Mouse (Mus musculus): ENCODE results near the gene Alg10b.
"Not testable (repeated sequence)": the region's sequence is repeated elsewhere in the genome, so short reads cannot be mapped to it uniquely, and the experiment has no call there.

Gene Alg10b

GRCm38 (mm10) chr15:90223969-90224750, at the start of gene Alg10b:
Gene Alg10b, plus strand, starts transcription at chr15:90224311.
- peak; percentile 76 for DNase-seq

GRCm38 (mm10) chr15:90183108-90183507, 41.0 kb upstream of the Alg10b start:
- not testable (repeated sequence) for DNase-seq

GRCm38 (mm10) chr15:90183511-90183910, 40.6 kb upstream of the Alg10b start:
- no peak for DNase-seq

- no peak for DNase-seq
Measured at GRCm38 (mm10) chr15:90184743-90185142, 39.4 kb upstream of the Alg10b start.

- no peak for DNase-seq
Measured at GRCm38 (mm10) chr15:90189477-90189876, 34.6 kb upstream of the Alg10b start.

GRCm38 (mm10) chr15:90213946-90214345, 10.2 kb upstream of the Alg10b start:
- DNase-seq = no peak

GRCm38 (mm10) chr15:90214913-90215312, 9.2 kb upstream of the Alg10b start:
- peak; percentile 56 for DNase-seq

- DNase-seq = no peak
Measured at GRCm38 (mm10) chr15:90225058-90225575, 1.0 kb downstream of the Alg10b start.

- no peak for DNase-seq
Measured at GRCm38 (mm10) chr15:90237657-90238056, 13.5 kb downstream of the Alg10b start.

- DNase-seq = no peak
Measured at GRCm38 (mm10) chr15:90244081-90244480, 20.0 kb downstream of the Alg10b start.

GRCm38 (mm10) chr15:90249694-90250093, 25.6 kb downstream of the Alg10b start:
- no peak for DNase-seq

GRCm38 (mm10) chr15:90282876-90283275, 58.8 kb downstream of the Alg10b start:
- DNase-seq = no peak
